Mouse (Mus musculus) forelimb bud, embryonic 11.5 days (tissue): ENCODE results near the gene Zswim2.
"Not testable (repeated sequence)": the region's sequence is repeated elsewhere in the genome, so short reads cannot be mapped to it uniquely, and the experiment has no call there.

Experiments
- DNase-seq: peaks from one replicate; pipeline ENCODE4 v3.0.0-alpha.2; 2012; ENCODE audit warnings: low read depth, low spot score

Zswim2 gene

GRCm38 (mm10) chr2:83940931-83941361, at the start of gene Zswim2:
Gene Zswim2, minus strand, starts transcription at chr2:83941228.
- peak; percentile 74 for DNase-seq

DNA sequence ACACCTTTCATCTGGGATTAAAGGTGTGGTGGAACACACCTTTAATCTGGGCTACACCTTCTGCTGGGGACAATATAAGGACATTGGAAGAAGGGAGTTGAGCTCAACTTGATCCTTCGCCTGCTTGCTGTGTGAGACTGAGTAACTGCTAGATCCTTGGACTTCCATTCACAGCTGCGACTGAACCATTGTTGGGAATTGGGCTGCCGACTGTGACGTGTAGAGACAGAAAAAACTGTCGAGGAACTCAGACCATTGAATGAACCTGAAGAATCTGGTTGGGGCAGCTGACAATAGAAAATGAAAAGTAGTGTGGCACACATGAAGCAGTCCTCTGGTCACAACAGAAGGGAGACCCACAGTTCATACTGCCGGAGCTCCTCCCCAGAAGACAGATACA, 49.2 kb upstream of the Zswim2 start, which contains the start of gene Gm13691:
Gm13691 (plus strand) TSS at position 301 of the 400 bp plus-strand sequence.
- DNase-seq: not testable (repeated sequence)

GRCm38 (mm10) chr2:83984443-83984842, 43.4 kb upstream of the Zswim2 start, which contains the start of gene Gm13697:
Gene Gm13697, plus strand, starts transcription at chr2:83984743.
- not testable (repeated sequence) for DNase-seq

DNA sequence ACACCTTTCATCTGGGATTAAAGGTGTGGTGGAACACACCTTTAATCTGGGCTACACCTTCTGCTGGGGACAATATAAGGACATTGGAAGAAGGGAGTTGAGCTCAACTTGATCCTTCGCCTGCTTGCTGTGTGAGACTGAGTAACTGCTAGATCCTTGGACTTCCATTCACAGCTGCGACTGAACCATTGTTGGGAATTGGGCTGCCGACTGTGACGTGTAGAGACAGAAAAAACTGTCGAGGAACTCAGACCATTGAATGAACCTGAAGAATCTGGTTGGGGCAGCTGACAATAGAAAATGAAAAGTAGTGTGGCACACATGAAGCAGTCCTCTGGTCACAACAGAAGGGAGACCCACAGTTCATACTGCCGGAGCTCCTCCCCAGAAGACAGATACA, 37.6 kb upstream of the Zswim2 start, which contains the start of gene Gm13694:
Gm13694 (plus strand) TSS at position 301 of the 400 bp plus-strand sequence.
- DNase-seq: not testable (repeated sequence)

GRCm38 (mm10) chr2:83972823-83973222, 31.8 kb upstream of the Zswim2 start, which contains the start of gene Gm13696:
Gene Gm13696, plus strand, starts transcription at chr2:83973123.
- not testable (repeated sequence) for DNase-seq

DNA sequence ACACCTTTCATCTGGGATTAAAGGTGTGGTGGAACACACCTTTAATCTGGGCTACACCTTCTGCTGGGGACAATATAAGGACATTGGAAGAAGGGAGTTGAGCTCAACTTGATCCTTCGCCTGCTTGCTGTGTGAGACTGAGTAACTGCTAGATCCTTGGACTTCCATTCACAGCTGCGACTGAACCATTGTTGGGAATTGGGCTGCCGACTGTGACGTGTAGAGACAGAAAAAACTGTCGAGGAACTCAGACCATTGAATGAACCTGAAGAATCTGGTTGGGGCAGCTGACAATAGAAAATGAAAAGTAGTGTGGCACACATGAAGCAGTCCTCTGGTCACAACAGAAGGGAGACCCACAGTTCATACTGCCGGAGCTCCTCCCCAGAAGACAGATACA, 26.0 kb upstream of the Zswim2 start, which contains the start of gene Gm13695:
Gm13695 (plus strand) TSS at position 301 of the 400 bp plus-strand sequence.
- not testable (repeated sequence) for DNase-seq

DNA sequence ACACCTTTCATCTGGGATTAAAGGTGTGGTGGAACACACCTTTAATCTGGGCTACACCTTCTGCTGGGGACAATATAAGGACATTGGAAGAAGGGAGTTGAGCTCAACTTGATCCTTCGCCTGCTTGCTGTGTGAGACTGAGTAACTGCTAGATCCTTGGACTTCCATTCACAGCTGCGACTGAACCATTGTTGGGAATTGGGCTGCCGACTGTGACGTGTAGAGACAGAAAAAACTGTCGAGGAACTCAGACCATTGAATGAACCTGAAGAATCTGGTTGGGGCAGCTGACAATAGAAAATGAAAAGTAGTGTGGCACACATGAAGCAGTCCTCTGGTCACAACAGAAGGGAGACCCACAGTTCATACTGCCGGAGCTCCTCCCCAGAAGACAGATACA, 20.2 kb upstream of the Zswim2 start, which contains the start of gene Gm13693:
Gm13693 (plus strand) TSS at position 301 of the 400 bp plus-strand sequence.
- DNase-seq: not testable (repeated sequence)

DNA sequence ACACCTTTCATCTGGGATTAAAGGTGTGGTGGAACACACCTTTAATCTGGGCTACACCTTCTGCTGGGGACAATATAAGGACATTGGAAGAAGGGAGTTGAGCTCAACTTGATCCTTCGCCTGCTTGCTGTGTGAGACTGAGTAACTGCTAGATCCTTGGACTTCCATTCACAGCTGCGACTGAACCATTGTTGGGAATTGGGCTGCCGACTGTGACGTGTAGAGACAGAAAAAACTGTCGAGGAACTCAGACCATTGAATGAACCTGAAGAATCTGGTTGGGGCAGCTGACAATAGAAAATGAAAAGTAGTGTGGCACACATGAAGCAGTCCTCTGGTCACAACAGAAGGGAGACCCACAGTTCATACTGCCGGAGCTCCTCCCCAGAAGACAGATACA, 14.4 kb upstream of the Zswim2 start, which contains the start of gene Gm13698:
Gm13698 (plus strand) TSS at position 301 of the 400 bp plus-strand sequence.
- not testable (repeated sequence) for DNase-seq

- DNase-seq: no peak
These were observed 764 bp upstream of the Zswim2 start for GRCm38 (mm10) chr2:83941792-83942191.

DNA sequence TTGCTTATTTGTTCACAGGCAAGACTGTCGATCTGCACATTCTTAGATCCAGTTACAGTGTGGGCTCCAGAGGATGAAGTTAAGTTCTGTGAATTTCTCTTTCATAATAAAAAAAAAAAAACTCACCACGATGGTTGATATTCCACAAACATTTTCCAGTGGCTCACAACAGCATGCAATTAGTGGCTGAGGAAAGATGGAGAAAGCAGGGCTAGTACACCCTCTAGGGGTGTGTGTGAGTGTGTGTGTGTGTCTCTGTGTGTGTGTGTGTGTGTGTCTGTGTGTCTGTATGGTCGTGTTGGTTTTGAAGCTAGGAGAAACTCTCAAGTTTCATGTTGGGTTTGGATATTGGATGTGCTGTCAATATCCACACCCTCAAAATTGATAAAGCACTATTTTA, 350 bp upstream of the Zswim2 start:
- DNase-seq: no peak

GRCm38 (mm10) chr2:83929478-83930088, 11.4 kb downstream of the Zswim2 start:
- DNase-seq: no peak

DNA sequence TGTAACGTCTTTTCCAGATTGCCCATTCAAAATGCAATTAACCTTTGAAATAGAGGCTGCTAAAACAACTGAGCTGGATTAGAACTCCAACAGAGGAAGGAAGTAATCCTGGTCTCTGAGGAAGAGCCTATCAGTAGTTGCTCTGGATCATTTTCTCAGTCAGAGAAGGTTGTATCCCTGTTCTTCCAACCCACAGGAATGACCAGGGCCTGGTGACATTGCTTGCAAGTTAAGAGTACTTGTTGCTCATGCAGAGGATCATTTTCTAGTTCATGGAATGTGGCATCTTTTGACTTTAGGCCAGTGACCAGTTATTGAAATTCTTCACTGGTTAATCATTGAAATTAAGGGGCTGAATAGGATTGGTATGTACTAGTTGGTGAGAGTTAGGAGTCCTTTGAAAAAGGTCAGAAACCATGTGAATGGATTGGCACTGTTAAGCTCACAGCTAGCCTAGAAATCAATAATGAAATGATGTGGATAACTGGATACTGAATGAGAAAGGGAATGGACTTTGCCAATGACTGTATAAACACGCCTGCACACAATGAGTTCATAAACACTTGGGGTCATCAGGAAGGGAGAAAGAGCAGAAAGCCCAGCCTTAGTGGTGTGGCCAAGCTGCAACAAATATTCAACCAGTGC, 39.0 kb downstream of the Zswim2 start:
- no peak for DNase-seq

DNA sequence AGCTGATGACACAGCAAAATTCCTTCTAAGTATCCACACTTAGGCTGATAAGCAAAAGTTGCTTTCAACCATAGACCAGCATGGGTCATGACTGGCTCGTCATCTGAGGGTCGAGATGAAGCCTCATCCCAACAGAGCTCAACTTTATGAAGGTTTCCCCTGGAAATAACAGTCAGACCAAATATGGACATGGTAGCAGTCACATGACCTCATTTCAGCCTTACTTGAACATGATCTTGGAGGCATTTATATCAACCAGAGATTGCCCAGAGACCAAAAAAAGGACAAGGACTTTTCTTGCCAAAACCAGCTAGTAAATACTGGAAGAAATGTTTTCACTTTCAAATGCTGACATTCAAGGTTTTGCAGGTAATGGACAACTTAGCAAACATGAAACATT, 47.3 kb downstream of the Zswim2 start:
- DNase-seq: no peak

- no peak for DNase-seq
These were observed 57.1 kb downstream of the Zswim2 start for GRCm38 (mm10) chr2:83883850-83884420.
